ENCODE assay signal across 12 mouse cellular contexts in genomic region chr12:79383583-79383982, GRCm38 (mm10).
DNase-seq lines count a peak whose midpoint lies in the region; ATAC-seq lines count a peak whose summit lies in the region.
"Had no signal": no experiment of that assay in that cellular context is flagged by ENCODE, and none has a peak within 500 bp of the region (broad histone marks: within the 10 kb centered on the region; RNA-seq: fewer than 3 reads in every experiment).

No protein-coding gene starts in this region.

- no peak overlapping the region for H3K27ac ChIP-seq in hindbrain, embryonic 11.5 days (ENCODE audit: low read depth, low read length)
- no peak overlapping the region for H3K27ac ChIP-seq in hindbrain, embryonic 12.5 days
- H3K27ac ChIP-seq in intestine, embryonic 16.5 days (ENCODE audit: low read length), result peak overlapping the region; percentile 34; the same call in 1 of the 2 replicates
- peak overlapping the region; percentile 64 for H3K27ac ChIP-seq in stomach, embryonic 15.5 days
- no peak overlapping the region for H3K27ac ChIP-seq in kidney, embryonic 16.5 days (ENCODE audit: low read length)
- H3K27ac ChIP-seq: forebrain, embryonic 13.5 days; hindbrain, embryonic 15.5 days; liver, embryonic 15.5 days had no signal

- H3K4me1 ChIP-seq in hindbrain, embryonic 11.5 days (replicated peaks; ENCODE audit: control insufficient read depth, insufficient read depth, low read length), result no peaks in the 10 kb centered on the region
- H3K4me1 ChIP-seq in hindbrain, embryonic 12.5 days, result no peaks in the 10 kb centered on the region; the same call in 1 of the 2 replicates
- H3K4me1 ChIP-seq in intestine, embryonic 16.5 days (ENCODE audit: control insufficient read depth, insufficient read depth, low read length), result peaks cover 21% of the 10 kb centered on the region
- peaks cover 8% of the 10 kb centered on the region; the same call in 1 of the 2 replicates for H3K4me1 ChIP-seq in stomach, embryonic 15.5 days
- H3K4me1 ChIP-seq in kidney, embryonic 16.5 days (ENCODE audit: insufficient read depth, low read length), result no peaks in the 10 kb centered on the region
- H3K4me1 ChIP-seq: hindbrain, embryonic 15.5 days had no signal

- WGBS in hindbrain, embryonic 11.5 days, result 45% methylated on average over 3 of the region's 3 CpGs
- 44% methylated on average over 3 of the region's 3 CpGs for WGBS in hindbrain, embryonic 12.5 days
- WGBS in intestine, embryonic 16.5 days, result 48% methylated on average over 3 of the region's 3 CpGs
- 45% methylated on average over 3 of the region's 3 CpGs for WGBS in stomach, embryonic 15.5 days
- 68% methylated on average over 3 of the region's 3 CpGs for WGBS in kidney, embryonic 16.5 days

- no peaks in the 10 kb centered on the region for H3K27me3 ChIP-seq in hindbrain, embryonic 11.5 days (ENCODE audit: control insufficient read depth, insufficient read depth, low read length)
- H3K27me3 ChIP-seq in hindbrain, embryonic 12.5 days, result no peaks in the 10 kb centered on the region
- no peaks in the 10 kb centered on the region for H3K27me3 ChIP-seq in intestine, embryonic 16.5 days (replicated peaks; ENCODE audit: control insufficient read depth, insufficient read depth, low read length)
- H3K27me3 ChIP-seq in stomach, embryonic 15.5 days (replicated peaks), result no peaks in the 10 kb centered on the region
- H3K27me3 ChIP-seq in kidney, embryonic 16.5 days (ENCODE audit: insufficient read depth, low read length), result no peaks in the 10 kb centered on the region
- H3K27me3 ChIP-seq: forebrain, embryonic 13.5 days; hindbrain, embryonic 15.5 days; liver, embryonic 15.5 days had no signal

- H3K9ac ChIP-seq in hindbrain, embryonic 11.5 days (ENCODE audit: low read depth, low read length), result no peak overlapping the region
- H3K9ac ChIP-seq in hindbrain, embryonic 12.5 days, result no peak overlapping the region
- H3K9ac ChIP-seq in intestine, embryonic 16.5 days (ENCODE audit: low read depth, low read length), result no peak overlapping the region
- no peak overlapping the region for H3K9ac ChIP-seq in stomach, embryonic 15.5 days
- H3K9ac ChIP-seq in kidney, embryonic 16.5 days (replicated peaks; ENCODE audit: low read length), result no peak overlapping the region
- H3K9ac ChIP-seq: forebrain, embryonic 13.5 days; hindbrain, embryonic 15.5 days; liver, embryonic 15.5 days had no signal

- peak; percentile 8 for DNase-seq in hindbrain, embryonic 11.5 days (ENCODE audit: low spot score)
- DNase-seq in adrenal gland, postnatal 14 days, result peak; percentile 58
- DNase-seq in T-cell, adult 2 months (ENCODE audit: low spot score), result no peak
- DNase-seq: cerebellum, adult 2 months; kidney, postnatal 4 days had no signal

- H3K9me3 ChIP-seq in hindbrain, embryonic 11.5 days (ENCODE audit: control insufficient read depth, low read length), result no peaks in the 10 kb centered on the region
- H3K9me3 ChIP-seq in hindbrain, embryonic 12.5 days (replicated peaks), result no peaks in the 10 kb centered on the region
- H3K9me3 ChIP-seq in intestine, embryonic 16.5 days (ENCODE audit: control insufficient read depth, low read length), result no peaks in the 10 kb centered on the region
- no peaks in the 10 kb centered on the region for H3K9me3 ChIP-seq in stomach, embryonic 15.5 days
- no peaks in the 10 kb centered on the region for H3K9me3 ChIP-seq in kidney, embryonic 16.5 days (ENCODE audit: low read length)
- H3K9me3 ChIP-seq: forebrain, embryonic 13.5 days; hindbrain, embryonic 15.5 days; liver, embryonic 15.5 days had no signal

- no peak for ATAC-seq in hindbrain, embryonic 11.5 days (ENCODE audit: low FRiP score)
- ATAC-seq in hindbrain, embryonic 12.5 days (ENCODE audit: low FRiP score), result no peak
- ATAC-seq in intestine, embryonic 16.5 days, result peak; percentile 50
- ATAC-seq in stomach, embryonic 15.5 days (ENCODE audit: insufficient read depth, low FRiP score, low read depth), result peak; percentile 73; the same call in 1 of the 2 replicates
- ATAC-seq in kidney, embryonic 16.5 days (ENCODE audit: low FRiP score, low TSS enrichment), result no peak
- ATAC-seq: forebrain, embryonic 13.5 days had no signal

- no peaks in the 10 kb centered on the region for H3K36me3 ChIP-seq in hindbrain, embryonic 11.5 days (ENCODE audit: control insufficient read depth, insufficient read depth, low read length)
- H3K36me3 ChIP-seq in hindbrain, embryonic 12.5 days, result no peaks in the 10 kb centered on the region
- H3K36me3 ChIP-seq in intestine, embryonic 16.5 days (ENCODE audit: control insufficient read depth, insufficient read depth, low read length), result no peaks in the 10 kb centered on the region
- no peaks in the 10 kb centered on the region for H3K36me3 ChIP-seq in stomach, embryonic 15.5 days
- H3K36me3 ChIP-seq in kidney, embryonic 16.5 days (ENCODE audit: insufficient read depth, low read length), result no peaks in the 10 kb centered on the region
- H3K36me3 ChIP-seq: hindbrain, embryonic 15.5 days; liver, embryonic 15.5 days had no signal

- no peak overlapping the region for H3K4me3 ChIP-seq in hindbrain, embryonic 11.5 days (ENCODE audit: low read depth, low read length)
- H3K4me3 ChIP-seq in hindbrain, embryonic 12.5 days, result no peak overlapping the region
- no peak overlapping the region for H3K4me3 ChIP-seq in intestine, embryonic 16.5 days (ENCODE audit: low read length)
- H3K4me3 ChIP-seq in stomach, embryonic 15.5 days (replicated peaks), result no peak overlapping the region
- no peak overlapping the region for H3K4me3 ChIP-seq in kidney, embryonic 16.5 days (ENCODE audit: low read length)
- H3K4me3 ChIP-seq: forebrain, embryonic 13.5 days; hindbrain, embryonic 15.5 days; liver, embryonic 15.5 days had no signal

- H3K4me2 ChIP-seq in hindbrain, embryonic 11.5 days (replicated peaks; ENCODE audit: low read depth, low read length), result no peak overlapping the region
- H3K4me2 ChIP-seq in hindbrain, embryonic 12.5 days (replicated peaks), result no peak overlapping the region
- H3K4me2 ChIP-seq in intestine, embryonic 16.5 days (ENCODE audit: low read depth, low read length), result no peak overlapping the region
- H3K4me2 ChIP-seq in stomach, embryonic 15.5 days, result no peak overlapping the region
- no peak overlapping the region for H3K4me2 ChIP-seq in kidney, embryonic 16.5 days (replicated peaks; ENCODE audit: low read depth, low read length)
- H3K4me2 ChIP-seq: forebrain, embryonic 13.5 days; hindbrain, embryonic 15.5 days; liver, embryonic 15.5 days had no signal

Comparison
In these comparisons a context has a peak if more than half of its experiments do, and no peak if none do; other contexts are left out.
1. ATAC-seq: peak in intestine, embryonic 16.5 days (single experiment) and stomach, embryonic 15.5 days (single experiment); none in hindbrain, embryonic 11.5 days (single experiment), hindbrain, embryonic 12.5 days (single experiment) and kidney, embryonic 16.5 days (single experiment).
2. H3K27ac ChIP-seq: peak in intestine, embryonic 16.5 days (single experiment) and stomach, embryonic 15.5 days (single experiment); none in hindbrain, embryonic 11.5 days (single experiment), hindbrain, embryonic 12.5 days (single experiment) and kidney, embryonic 16.5 days (single experiment).